Mouse (Mus musculus) urinary bladder, postnatal 4 days (tissue): ENCODE measurements around the gene B4galt4.
"Not testable (repeated sequence)": the region's sequence is repeated elsewhere in the genome, so short reads cannot be mapped to it uniquely, and the experiment has no call there.

ENCODE experiments used
- DNase-seq, 2 experiments: peaks; one replicate each; pipeline ENCODE4 v3.0.0; 2021 to 2022; ENCODE audit warnings: low spot score in 2 of 2

Gene B4galt4

GRCm38 (mm10) chr16:38742113-38742658 is at the start of gene B4galt4:
Gene B4galt4, plus strand, starts transcription at chr16:38742264.
- peak; percentile 79 for DNase-seq

GRCm38 (mm10) chr16:38694906-38695540 is 47.0 kb upstream of the B4galt4 start:
- no peak for DNase-seq

- DNase-seq: no peak
Observed at GRCm38 (mm10) chr16:38695557-38695956, 46.5 kb upstream of the B4galt4 start.

- DNase-seq: no peak
Observed at GRCm38 (mm10) chr16:38697611-38698010, 44.5 kb upstream of the B4galt4 start.

- DNase-seq: peak in 1 of 2 experiments; percentile 55
Observed at GRCm38 (mm10) chr16:38700392-38701162, 41.5 kb upstream of the B4galt4 start.

GRCm38 (mm10) chr16:38701492-38702185 is 40.4 kb upstream of the B4galt4 start:
- DNase-seq: no peak

- no peak for DNase-seq
Observed at GRCm38 (mm10) chr16:38702316-38702715, 39.7 kb upstream of the B4galt4 start.

GRCm38 (mm10) chr16:38703501-38703900 is 38.6 kb upstream of the B4galt4 start:
- no peak for DNase-seq

- DNase-seq: no peak
Observed at GRCm38 (mm10) chr16:38705531-38706281, 36.4 kb upstream of the B4galt4 start.

- no peak for DNase-seq
Observed at GRCm38 (mm10) chr16:38706782-38707181, 35.3 kb upstream of the B4galt4 start.

GRCm38 (mm10) chr16:38708962-38709520 is 33.0 kb upstream of the B4galt4 start:
- no peak for DNase-seq

- DNase-seq: no peak
Observed at GRCm38 (mm10) chr16:38711245-38711644, 30.8 kb upstream of the B4galt4 start.

GRCm38 (mm10) chr16:38712105-38712504 is 30.0 kb upstream of the B4galt4 start:
- no peak for DNase-seq

GRCm38 (mm10) chr16:38712581-38713403 is 29.3 kb upstream of the B4galt4 start, which contains the start of gene Arhgap31:
Gene Arhgap31, minus strand, starts transcription at chr16:38713274.
- DNase-seq: peak; percentile 78 to 82

GRCm38 (mm10) chr16:38713404-38714258 is 28.4 kb upstream of the B4galt4 start:
- DNase-seq: no peak

- DNase-seq: not testable (repeated sequence)
Observed at GRCm38 (mm10) chr16:38714259-38714526, 27.9 kb upstream of the B4galt4 start.

GRCm38 (mm10) chr16:38721377-38721776 is 20.7 kb upstream of the B4galt4 start:
- DNase-seq: no peak

GRCm38 (mm10) chr16:38724256-38724655 is 17.8 kb upstream of the B4galt4 start:
- no peak for DNase-seq

- DNase-seq: no peak
Observed at GRCm38 (mm10) chr16:38724974-38725373, 17.1 kb upstream of the B4galt4 start.
